Mouse (Mus musculus) forebrain, embryonic 14.5 days (tissue): Measurements from ENCODE around the gene Ubl4b. TPM values are rescaled to one million over a fixed set of nuclear protein-coding genes. Genes with fewer than 3 reads are reported as not detected.

Experiments used
- ATAC-seq: fragments of 200-750 bp; cut with Nextera tagmentation; 2 replicates; pipeline ENCODE4 v1.8.0; 2017; ENCODE audit warnings: mild to moderate bottlenecking, moderate library complexity
- DNase-seq: peaks from one replicate; pipeline ENCODE4 v3.0.0-alpha.2; 2015; ENCODE audit warnings: low spot score
- H3K27ac ChIP-seq: fragments of 300-500 bp; sonication (generic); 2 replicates; pipeline ENCODE4 v1.5.1; 2014; ENCODE audit warnings: low read depth, mild to moderate bottlenecking, control low read depth, low read length, moderate library complexity
- H3K27me3 ChIP-seq: fragments of 300-500 bp; sonication (generic); replicated peaks from 2 replicates; pipeline ENCODE4 v1.6.1; 2014; ENCODE audit warnings: low read length, control low read depth, mixed read lengths; ENCODE audit not compliant: control insufficient read depth, insufficient read depth
- H3K36me3 ChIP-seq: fragments of 300-500 bp; sonication (generic); 2 replicates; pipeline ENCODE4 v1.6.1; 2014; ENCODE audit warnings: low read length, control low read depth; ENCODE audit not compliant: control insufficient read depth, insufficient read depth
- H3K4me1 ChIP-seq: fragments of 300-500 bp; sonication (generic); 2 replicates; pipeline ENCODE4 v1.6.1; 2014; ENCODE audit warnings: antibody characterized with exemption, low read length, control low read depth; ENCODE audit not compliant: control insufficient read depth, insufficient read depth
- H3K4me2 ChIP-seq: fragments of 300-500 bp; sonication (generic); 2 replicates; pipeline ENCODE4 v1.6.1; 2014; ENCODE audit warnings: mild to moderate bottlenecking, control low read depth, low read length
- H3K4me3 ChIP-seq: fragments of 300-500 bp; sonication (generic); 2 replicates; pipeline ENCODE4 v1.5.1; 2014; ENCODE audit warnings: low read depth, low read length, control low read depth
- H3K9ac ChIP-seq: fragments of 300-500 bp; sonication (generic); 2 replicates; pipeline ENCODE4 v1.6.1; 2014; ENCODE audit warnings: mild to moderate bottlenecking, low read length, control low read depth, moderate library complexity
- H3K9me3 ChIP-seq: fragments of 300-500 bp; sonication (generic); replicated peaks from 2 replicates; pipeline ENCODE4 v1.6.1; 2016; ENCODE audit warnings: low read length, control low read depth, mixed read lengths; ENCODE audit not compliant: control insufficient read depth
- WGBS: fragments of 180-500 bp; shearing (Covaris S2); extraction: QIAGEN DNeasy Blood & Tissue Kit; methylation state at CpG from one replicate; pipeline ENCODE4 v1.1.7; 2014; 5-methylcytosine and 5-hydroxymethylcytosine counted together
- polyA plus RNA-seq: library from polyadenylated mRNA; unstranded; fragments of >200 nt; fragmentation: Nextera tagmentation; extraction: Ambion mirVana; gene quantifications from 2 replicates; pipeline ENCODE4 v1.2.1, GENCODE M21; 2014

Gene Ubl4b
- polyA plus RNA-seq, 1 experiment from 2014 or later: not detected

DNA sequence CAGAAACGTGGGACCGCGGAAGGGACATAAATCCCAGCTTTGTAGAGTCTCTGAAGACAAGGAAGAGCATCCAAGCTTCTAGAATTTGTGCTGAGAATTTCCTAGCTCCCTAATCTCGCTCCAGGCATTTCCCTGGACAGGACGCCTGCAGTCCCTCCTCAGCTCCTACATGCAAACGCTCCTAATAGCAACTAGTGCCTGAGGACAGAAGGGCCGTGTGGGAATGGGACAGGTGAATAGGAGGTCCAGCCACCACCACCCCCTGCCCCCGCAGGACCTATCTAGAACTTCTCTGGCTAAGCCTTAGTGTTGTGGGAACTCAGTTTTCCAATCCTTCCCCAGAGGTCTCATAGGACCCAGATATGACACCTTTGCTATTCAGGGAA, 17.4 kb downstream of the Ubl4b start:
- Histone ChIP-seq H3K4me3 (peak overlapping the region; percentile 17; the same call in 1 of the 2 replicates), H3K27ac (peak overlapping the region; percentile 95), H3K4me1 (peaks cover 12% of the 10 kb centered on the region; the same call in 1 of the 2 replicates), H3K9me3 (no peaks in the 10 kb centered on the region), H3K4me2 (peak overlapping the region; percentile 49), H3K9ac (peak overlapping the region; percentile 35), H3K27me3 (no peaks in the 10 kb centered on the region), H3K36me3 (no peaks in the 10 kb centered on the region)
- 22% methylated on average over 8 of the region's 8 CpGs for WGBS
- ATAC-seq (peak; percentile 27), DNase-seq (no peak)

DNA sequence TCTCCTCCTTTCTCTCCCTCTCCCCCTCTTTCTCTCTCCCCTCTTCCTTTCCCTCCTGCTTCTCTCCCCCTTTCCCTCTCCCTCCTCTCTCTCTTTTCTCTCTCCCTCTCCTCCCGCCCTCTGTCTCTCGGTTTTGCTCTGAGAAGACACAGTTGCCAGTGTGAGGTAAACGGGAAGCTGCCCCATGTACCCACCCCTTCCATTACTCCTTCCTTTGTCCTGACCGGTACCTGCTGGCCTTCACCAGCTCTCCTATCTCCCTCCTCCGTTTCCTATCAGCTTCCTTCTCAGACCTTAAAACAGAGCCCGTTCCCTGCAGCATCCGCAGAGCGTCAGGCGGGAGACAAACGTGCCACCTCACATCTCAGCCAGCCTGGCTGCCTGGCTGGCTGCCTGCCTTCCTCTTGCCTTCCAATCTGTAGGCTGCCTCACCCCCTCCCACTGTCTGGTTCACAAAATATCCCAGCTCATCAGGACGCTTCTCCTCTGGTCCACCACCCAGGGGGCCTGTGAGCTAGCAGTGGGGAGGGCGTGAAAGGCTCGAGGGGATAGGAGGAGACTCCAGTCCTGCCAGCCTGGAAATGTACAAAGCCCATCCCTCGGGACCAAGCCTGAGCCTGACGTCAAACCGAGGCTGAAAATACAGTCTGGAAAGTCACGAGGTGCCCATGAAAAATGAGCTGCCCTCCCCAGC, 17.9 kb downstream of the Ubl4b start:
- Histone ChIP-seq H3K4me1 (peaks cover 12% of the 10 kb centered on the region; the same call in 1 of the 2 replicates), H3K36me3 (no peaks in the 10 kb centered on the region), H3K4me3 (peak overlapping the region; percentile 17), H3K27ac (peak overlapping the region; percentile 95), H3K4me2 (peak overlapping the region; percentile 49), H3K9me3 (no peaks in the 10 kb centered on the region), H3K27me3 (no peaks in the 10 kb centered on the region), H3K9ac (peak overlapping the region; percentile 35)
- ATAC-seq (peak; percentile 88), DNase-seq (peak; percentile 89)
- WGBS: 3% methylated on average over 17 of the region's 17 CpGs

DNA sequence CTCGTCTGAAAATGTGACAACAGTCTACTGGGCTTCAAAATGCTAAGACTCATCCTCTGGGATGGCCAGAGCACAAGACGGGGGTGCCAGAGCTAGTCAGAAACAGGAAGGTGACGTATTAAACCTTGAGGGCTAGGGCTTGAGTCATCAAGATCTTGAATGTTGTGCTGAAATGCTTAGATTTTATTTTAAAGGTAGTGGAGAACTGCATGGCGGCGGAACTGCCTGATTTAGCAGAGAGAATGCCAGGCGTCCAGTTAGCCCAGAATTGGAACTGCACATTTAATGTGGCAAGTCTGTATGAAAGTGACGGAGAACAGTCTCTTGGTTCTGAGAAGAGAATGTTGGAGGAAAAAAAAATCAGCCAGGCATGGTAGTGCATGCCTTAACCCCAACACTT, 19.9 kb downstream of the Ubl4b start:
- DNase-seq (no peak), ATAC-seq (no peak)
- WGBS: 91% methylated on average over 7 of the region's 7 CpGs
- Histone ChIP-seq H3K4me2 (no peak overlapping the region), H3K27me3 (no peaks in the 10 kb centered on the region), H3K27ac (no peak overlapping the region), H3K9me3 (no peaks in the 10 kb centered on the region), H3K4me3 (no peak overlapping the region), H3K9ac (no peak overlapping the region), H3K36me3 (no peaks in the 10 kb centered on the region), H3K4me1 (peaks cover 12% of the 10 kb centered on the region; the same call in 1 of the 2 replicates)

DNA sequence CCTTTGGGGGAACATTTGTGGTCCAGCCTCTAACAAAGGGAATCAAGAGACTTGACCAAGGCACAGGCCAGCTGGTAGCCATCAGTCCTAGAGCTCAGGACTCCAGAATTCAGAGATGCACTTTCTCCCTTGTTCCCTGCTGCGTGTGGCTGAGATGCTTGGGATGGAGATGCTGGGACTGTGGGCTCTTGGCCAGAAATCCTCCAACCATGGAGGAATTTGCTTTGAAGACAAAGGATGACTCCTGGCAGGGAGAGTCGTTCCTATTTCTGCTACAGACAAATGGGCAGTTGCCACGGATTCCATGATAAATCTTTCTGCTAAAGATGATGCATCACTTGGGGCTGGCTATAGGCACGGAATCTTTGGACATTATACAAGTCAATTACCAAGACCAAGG, 21.3 kb downstream of the Ubl4b start:
- no peak overlapping the region for H3K4me3 ChIP-seq
- no peaks in the 10 kb centered on the region for H3K27me3 ChIP-seq
- peaks cover 17% of the 10 kb centered on the region for H3K4me1 ChIP-seq
- no peaks in the 10 kb centered on the region for H3K9me3 ChIP-seq
- no peak overlapping the region for H3K27ac ChIP-seq
- no peak for ATAC-seq
- no peaks in the 10 kb centered on the region for H3K36me3 ChIP-seq
- DNase-seq: no peak
- no peak overlapping the region for H3K9ac ChIP-seq
- WGBS: 62% methylated on average over 4 of the region's 4 CpGs
- H3K4me2 ChIP-seq: no peak overlapping the region

DNA sequence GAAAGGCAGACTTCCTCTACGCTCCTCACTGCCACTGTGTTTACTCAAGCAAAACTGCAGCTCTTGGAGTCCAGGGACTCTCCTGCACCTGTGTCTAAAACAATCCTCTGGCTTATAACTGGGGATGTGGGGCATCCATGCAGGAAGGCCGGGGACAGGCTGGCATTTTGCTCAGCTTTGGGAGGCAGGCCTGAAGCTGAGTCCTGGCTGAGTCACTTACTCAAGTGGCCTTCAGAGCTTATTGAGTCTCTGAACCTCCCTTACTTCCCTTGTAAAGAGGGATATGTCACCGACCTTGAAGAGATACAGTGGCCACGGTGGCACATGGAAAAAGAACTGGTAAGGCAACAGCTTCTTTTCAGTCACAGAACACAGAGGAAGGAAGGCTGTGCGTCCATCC, 24.3 kb downstream of the Ubl4b start:
- Histone ChIP-seq H3K27ac (no peak overlapping the region), H3K4me1 (peaks cover 17% of the 10 kb centered on the region), H3K4me2 (no peak overlapping the region), H3K36me3 (no peaks in the 10 kb centered on the region), H3K27me3 (no peaks in the 10 kb centered on the region), H3K9me3 (no peaks in the 10 kb centered on the region), H3K4me3 (no peak overlapping the region), H3K9ac (no peak overlapping the region)
- WGBS: 82% methylated on average over 5 of the region's 5 CpGs
- ATAC-seq (no peak), DNase-seq (no peak)

DNA sequence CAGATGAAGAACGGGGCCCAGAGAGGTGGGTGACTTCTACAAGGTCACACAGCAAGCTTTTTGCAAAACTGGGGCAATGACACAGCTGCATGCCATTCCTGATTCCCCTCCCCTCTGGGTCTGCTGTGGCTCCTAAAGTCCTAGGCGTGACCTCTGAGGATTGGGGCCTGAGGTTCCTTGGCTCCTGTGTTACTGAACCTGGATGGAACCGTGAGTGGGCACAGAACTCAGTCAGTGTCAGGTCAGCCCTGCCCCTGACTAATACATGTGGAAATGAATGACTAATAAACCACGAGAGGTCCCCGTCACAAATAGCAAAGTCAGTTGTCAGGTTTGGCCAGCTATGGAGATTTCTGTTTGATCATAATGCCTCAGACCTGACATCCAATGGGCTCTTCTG, 25.7 kb downstream of the Ubl4b start:
- Histone ChIP-seq H3K4me3 (no peak overlapping the region), H3K9me3 (no peaks in the 10 kb centered on the region), H3K27ac (peak overlapping the region; percentile 90), H3K27me3 (no peaks in the 10 kb centered on the region), H3K36me3 (no peaks in the 10 kb centered on the region), H3K4me1 (peaks cover 17% of the 10 kb centered on the region), H3K9ac (0 out of 2 replicates have a peak overlapping the region, but pooled peaks have one; percentile 38), H3K4me2 (no peak overlapping the region; the same call in 1 of the 2 replicates)
- ATAC-seq (peak; percentile 33), DNase-seq (no peak)
- 80% methylated on average over 5 of the region's 5 CpGs for WGBS

DNA sequence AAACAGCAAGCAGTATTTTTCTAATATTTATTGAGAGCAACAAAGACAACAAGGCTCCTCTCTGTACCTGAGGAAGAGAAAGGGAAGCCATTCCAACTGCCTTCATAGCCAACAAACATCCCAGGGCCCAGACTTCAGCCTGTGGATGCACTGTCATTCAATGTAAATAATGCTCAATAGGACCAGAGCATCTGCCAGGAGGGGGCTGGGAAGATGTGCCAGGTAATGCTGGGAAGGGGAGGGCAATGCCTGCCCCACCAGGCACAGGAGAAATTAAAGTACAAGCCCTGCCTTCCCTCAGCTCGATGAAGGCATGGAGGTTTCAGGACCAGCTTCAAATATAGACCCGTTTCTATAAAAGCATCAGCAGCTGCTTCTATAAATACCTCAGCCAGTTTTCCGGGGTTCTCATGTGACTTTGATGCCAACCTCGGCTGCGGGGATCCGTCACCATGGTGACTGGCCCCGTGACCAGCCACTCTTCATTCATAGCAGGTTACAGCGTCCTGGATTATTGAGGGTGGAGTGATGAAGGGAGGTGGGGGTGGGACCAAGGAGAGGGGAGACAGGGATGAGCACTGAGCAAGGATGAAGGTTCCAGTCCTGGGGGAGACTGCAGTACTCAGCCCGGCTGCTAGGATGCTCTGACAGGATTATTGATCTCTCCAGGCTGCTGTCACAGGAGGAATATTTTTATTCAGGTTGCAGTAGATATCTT, 26.3 kb downstream of the Ubl4b start:
- Histone ChIP-seq H3K9me3 (no peaks in the 10 kb centered on the region), H3K27ac (peak overlapping the region; percentile 90), H3K4me2 (peak overlapping the region; percentile 39), H3K4me3 (no peak overlapping the region), H3K36me3 (no peaks in the 10 kb centered on the region), H3K27me3 (no peaks in the 10 kb centered on the region), H3K9ac (peak overlapping the region; percentile 38; the same call in 1 of the 2 replicates), H3K4me1 (peaks cover 17% of the 10 kb centered on the region)
- DNase-seq (peak; percentile 91), ATAC-seq (peak; percentile 93)
- 13% methylated on average over 9 of the region's 9 CpGs for WGBS

DNA sequence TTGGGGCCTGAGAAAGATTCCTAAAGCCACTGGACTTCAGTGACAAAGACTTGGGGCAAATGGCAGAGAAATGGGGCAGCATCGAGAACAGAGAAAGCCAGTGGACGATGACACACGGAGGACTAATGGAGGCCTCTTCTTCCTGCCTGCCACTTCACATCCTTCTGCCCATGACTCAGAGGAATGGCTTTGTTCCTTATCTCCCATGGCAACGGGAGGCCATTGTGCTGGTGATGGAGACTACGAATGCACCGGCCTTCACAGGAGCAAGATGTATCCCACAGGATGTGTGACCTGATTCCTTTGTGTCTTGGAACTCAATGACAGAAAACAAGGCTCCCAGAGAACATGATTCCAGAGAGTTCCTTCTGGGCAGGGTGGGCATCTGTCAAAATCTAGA, 30.3 kb downstream of the Ubl4b start:
- no peak overlapping the region for H3K9ac ChIP-seq
- WGBS: 62% methylated on average over 6 of the region's 6 CpGs
- H3K4me3 ChIP-seq: no peak overlapping the region
- no peak for DNase-seq
- H3K27ac ChIP-seq: no peak overlapping the region
- no peaks in the 10 kb centered on the region for H3K9me3 ChIP-seq
- no peak overlapping the region for H3K4me2 ChIP-seq
- no peaks in the 10 kb centered on the region for H3K36me3 ChIP-seq
- ATAC-seq: no peak
- peaks cover 17% of the 10 kb centered on the region for H3K4me1 ChIP-seq
- H3K27me3 ChIP-seq: no peaks in the 10 kb centered on the region

DNA sequence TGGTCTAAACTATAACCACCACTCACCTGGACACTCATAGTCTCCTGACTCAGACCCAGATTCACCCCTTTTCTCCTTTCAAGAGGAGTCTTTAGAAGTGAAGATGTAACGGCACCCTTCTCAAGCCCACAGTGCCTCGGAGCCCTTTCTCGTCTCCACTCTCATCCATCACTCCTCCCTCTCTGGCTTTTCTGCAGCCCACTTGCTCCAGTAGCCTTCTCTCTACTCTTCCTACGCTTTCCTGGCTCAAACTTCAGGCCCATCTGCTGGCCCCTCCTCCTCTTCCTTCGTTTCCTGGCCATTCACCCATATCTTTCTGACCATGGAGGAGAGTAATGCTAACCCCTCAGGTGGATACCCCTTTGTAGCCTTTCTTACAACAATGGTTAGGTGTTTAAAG, 33.9 kb downstream of the Ubl4b start:
- WGBS: 82% methylated on average over 5 of the region's 5 CpGs
- Histone ChIP-seq H3K27ac (no peak overlapping the region), H3K27me3 (peaks cover 8% of the 10 kb centered on the region)

More for the DNA sequence above, 33.9 kb downstream of the Ubl4b start:
- ATAC-seq: no peak
- H3K4me3 ChIP-seq: no peak overlapping the region
- peaks cover 11% of the 10 kb centered on the region; the same call in 1 of the 2 replicates for H3K4me1 ChIP-seq
- H3K9ac ChIP-seq: no peak overlapping the region
- no peak for DNase-seq
- no peaks in the 10 kb centered on the region for H3K36me3 ChIP-seq
- H3K9me3 ChIP-seq: no peaks in the 10 kb centered on the region
- H3K4me2 ChIP-seq: no peak overlapping the region
